Mouse (Mus musculus): Measurements from ENCODE around the gene Ccdc130.

DNA sequence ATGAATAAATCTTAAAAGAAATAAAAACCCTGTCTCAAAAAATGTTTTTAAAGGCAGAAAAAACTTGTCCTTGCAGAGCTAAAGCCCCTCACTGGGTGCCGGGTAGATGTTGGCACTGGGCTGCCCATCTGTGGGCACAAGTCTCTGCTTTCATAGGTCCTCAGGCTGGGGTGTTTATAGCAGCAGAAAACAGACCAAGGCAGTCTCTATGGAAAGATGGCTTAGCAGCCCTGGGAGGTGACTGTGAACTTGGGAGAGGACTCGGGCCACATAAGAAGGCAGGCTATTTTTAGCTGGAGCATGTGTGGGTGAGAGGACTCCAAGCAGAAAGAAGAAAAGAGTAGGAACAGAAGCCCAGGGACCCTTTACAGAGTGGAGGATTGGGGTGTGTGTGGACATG, 33.8 kb upstream of the Ccdc130 start:
- TF ChIP-seq ZKSCAN1 (IDR thresholded peaks at IDR 0.05; ENCODE audit: low read depth, low read length) (no peak), POLR2A (IDR thresholded peaks at IDR 0.05; ENCODE audit: control insufficient read depth in 1 of 2, insufficient read depth in 1 of 2, low read depth in 1 of 2, low read length in 2 of 2, poor library complexity in 1 of 2) (no peak), TAL1 (IDR thresholded peaks at IDR 0.05; ENCODE audit: low read length) (no peak), CTCF (IDR thresholded peaks at IDR 0.05 in 2 of 3, conservative IDR thresholded peaks at IDR 0.05 in 1 of 3; ENCODE audit: control insufficient read depth in 1 of 3, insufficient read depth in 1 of 3, low read depth in 2 of 3, low read length in 3 of 3, poor library complexity in 1 of 3, severe bottlenecking in 1 of 3) (no peak), NELFE (IDR thresholded peaks at IDR 0.05; ENCODE audit: low read depth, low read length) (no peak), EP300 (IDR thresholded peaks at IDR 0.05; ENCODE audit: low read depth in 1 of 2, low read length in 2 of 2) (no peak), MAX (IDR thresholded peaks at IDR 0.05; ENCODE audit: low read length) (no peak), GABPA (IDR thresholded peaks at IDR 0.05; ENCODE audit: low read depth, low read length) (no peak)

All from MEL (cell line).